Mouse (Mus musculus) limb, embryonic 14.5 days (tissue): ENCODE data around the gene Col5a1. TPM values are rescaled to one million over a fixed set of nuclear protein-coding genes. Genes with fewer than 3 reads are reported as not detected.
A peak's percentile ranks its signal among the peaks of the same experiment; 100 is the strongest.

ENCODE experiments used
- ATAC-seq: fragments of 200-750 bp; cut with Nextera tagmentation; 2 replicates; pipeline ENCODE4 v1.8.0; 2017; ENCODE audit warnings: low read depth, moderate number of reproducible peaks, moderate TSS enrichment; ENCODE audit not compliant: low FRiP score
- DNase-seq: peaks from one replicate; pipeline ENCODE4 v3.0.0-alpha.2; 2015; ENCODE audit warnings: low spot score
- H3K27ac ChIP-seq: fragments of 300-500 bp; sonication (generic); replicated peaks from 2 replicates; pipeline ENCODE4 v1.5.1; 2014; ENCODE audit warnings: low read depth, mild to moderate bottlenecking, low read length, moderate library complexity, mixed read lengths
- H3K27me3 ChIP-seq: fragments of 300-500 bp; sonication (generic); 2 replicates; pipeline ENCODE4 v1.6.1; 2014; ENCODE audit warnings: low read length, mixed read lengths; ENCODE audit not compliant: control insufficient read depth, insufficient read depth
- H3K36me3 ChIP-seq: fragments of 300-500 bp; sonication (generic); 2 replicates; pipeline ENCODE4 v1.6.1; 2014; ENCODE audit warnings: mild to moderate bottlenecking, low read length, moderate library complexity, mixed read lengths; ENCODE audit not compliant: control insufficient read depth, insufficient read depth
- H3K4me1 ChIP-seq: fragments of 300-500 bp; sonication (generic); 2 replicates; pipeline ENCODE4 v1.6.1; 2014; ENCODE audit warnings: antibody characterized with exemption, low read length, mixed read lengths; ENCODE audit not compliant: control insufficient read depth, insufficient read depth
- H3K4me2 ChIP-seq: fragments of 300-500 bp; sonication (generic); replicated peaks from 2 replicates; pipeline ENCODE4 v1.6.1; 2014; ENCODE audit warnings: low read depth, mild to moderate bottlenecking, low read length, moderate library complexity; ENCODE audit not compliant: severe bottlenecking
- H3K4me3 ChIP-seq: fragments of 300-500 bp; sonication (generic); replicated peaks from 2 replicates; pipeline ENCODE4 v1.5.1; 2014; ENCODE audit warnings: low read length
- H3K9ac ChIP-seq: fragments of 300-500 bp; sonication (generic); 2 replicates; pipeline ENCODE4 v1.6.1; 2014; ENCODE audit warnings: mild to moderate bottlenecking, low read depth, low read length, moderate library complexity; ENCODE audit not compliant: severe bottlenecking
- H3K9me3 ChIP-seq: fragments of 300-500 bp; sonication (generic); 2 replicates; pipeline ENCODE4 v1.6.1; 2016; ENCODE audit warnings: low read length; ENCODE audit not compliant: control insufficient read depth
- POLR2A ChIP-seq: fragments of 200-500 bp; IDR thresholded peaks from 2 replicates; pipeline ENCODE4 v1.8.0; 2012; ENCODE audit warnings: inconsistent platforms, mild to moderate bottlenecking, moderate library complexity, borderline replicate concordance; ENCODE audit not compliant: insufficient read depth, insufficient read length; ENCODE audit errors: extremely low read depth
- WGBS: fragments of 180-500 bp; shearing (Covaris S2); extraction: QIAGEN DNeasy Blood & Tissue Kit; methylation state at CpG from one replicate; pipeline ENCODE4 v1.1.7; 2014; 5-methylcytosine and 5-hydroxymethylcytosine counted together
- polyA plus RNA-seq, 2 experiments: library from polyadenylated mRNA; depleted of rRNA in 1 of 2; stranded (reverse) in 1 of 2; unstranded in 1 of 2; fragments of >200 nt; fragmentation: Nextera tagmentation in 1 of 2; extraction: Ambion mirVana in 1 of 2; gene quantifications; 2 replicates each; pipeline versions ENCODE4 v1.2.1 to v1.2.3; 2012 to 2014

The Col5a1 gene
- polyA plus RNA-seq, 2 experiments = 256 to 304 TPM

GRCm38 (mm10) chr2:27961190-27961589 lies 75.0 kb downstream of the Col5a1 start:
- Histone ChIP-seq H3K9ac (no peak overlapping the region), H3K27ac (no peak overlapping the region), H3K4me1 (no peaks in the 10 kb centered on the region), H3K36me3 (peaks cover 88% of the 10 kb centered on the region), H3K4me3 (no peak overlapping the region), H3K9me3 (no peaks in the 10 kb centered on the region), H3K27me3 (no peaks in the 10 kb centered on the region), H3K4me2 (no peak overlapping the region)
- no peak for DNase-seq
- 93% methylated on average over 2 of the region's 2 CpGs for WGBS
- TF ChIP-seq POLR2A = no peak
- ATAC-seq = no peak

- ATAC-seq (no peak), DNase-seq (no peak)
- Histone ChIP-seq H3K36me3 (peaks cover 91% of the 10 kb centered on the region), H3K27me3 (no peaks in the 10 kb centered on the region), H3K4me2 (no peak overlapping the region), H3K9me3 (no peaks in the 10 kb centered on the region), H3K4me3 (no peak overlapping the region), H3K4me1 (no peaks in the 10 kb centered on the region), H3K9ac (no peak overlapping the region), H3K27ac (no peak overlapping the region)
- 81% methylated on average over 3 of the region's 3 CpGs for WGBS
- no peak for TF ChIP-seq POLR2A
These were observed 76.2 kb downstream of the Col5a1 start for GRCm38 (mm10) chr2:27962406-27962805.

GRCm38 (mm10) chr2:27969158-27969557 lies 82.9 kb downstream of the Col5a1 start:
- H3K9me3 ChIP-seq = no peaks in the 10 kb centered on the region
- no peak overlapping the region for H3K4me3 ChIP-seq
- H3K4me2 ChIP-seq = no peak overlapping the region
- no peak overlapping the region for H3K9ac ChIP-seq
- DNase-seq = peak; percentile 27
- H3K27me3 ChIP-seq = no peaks in the 10 kb centered on the region
- peaks cover 96% of the 10 kb centered on the region for H3K36me3 ChIP-seq
- TF ChIP-seq POLR2A = no peak
- no peak overlapping the region for H3K27ac ChIP-seq
- H3K4me1 ChIP-seq = no peaks in the 10 kb centered on the region
- 20% methylated on average over 6 of the region's 6 CpGs for WGBS
- no peak for ATAC-seq

DNA sequence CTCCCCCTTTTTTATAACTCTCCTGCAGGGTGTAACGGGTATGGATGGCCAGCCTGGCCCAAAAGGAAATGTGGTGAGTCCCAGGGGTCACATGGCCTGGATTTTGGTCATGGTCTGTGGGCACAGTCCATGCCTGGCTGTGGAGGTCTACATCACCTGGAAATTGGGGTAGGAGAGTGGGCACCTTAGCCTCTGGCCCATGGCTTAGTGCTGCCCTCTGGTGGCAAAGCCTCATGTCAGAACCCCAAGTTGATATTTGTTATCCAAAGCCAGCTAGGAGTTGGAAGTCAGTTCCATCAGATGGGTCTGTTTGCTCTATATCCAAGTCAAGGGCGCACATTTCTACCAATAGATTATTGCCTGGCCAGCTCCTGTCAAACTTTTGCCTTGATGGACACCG lies 87.6 kb downstream of the Col5a1 start:
- peaks cover 91% of the 10 kb centered on the region for H3K36me3 ChIP-seq
- 36% methylated on average over 3 of the region's 3 CpGs for WGBS
- no peak for TF ChIP-seq POLR2A

DNA sequence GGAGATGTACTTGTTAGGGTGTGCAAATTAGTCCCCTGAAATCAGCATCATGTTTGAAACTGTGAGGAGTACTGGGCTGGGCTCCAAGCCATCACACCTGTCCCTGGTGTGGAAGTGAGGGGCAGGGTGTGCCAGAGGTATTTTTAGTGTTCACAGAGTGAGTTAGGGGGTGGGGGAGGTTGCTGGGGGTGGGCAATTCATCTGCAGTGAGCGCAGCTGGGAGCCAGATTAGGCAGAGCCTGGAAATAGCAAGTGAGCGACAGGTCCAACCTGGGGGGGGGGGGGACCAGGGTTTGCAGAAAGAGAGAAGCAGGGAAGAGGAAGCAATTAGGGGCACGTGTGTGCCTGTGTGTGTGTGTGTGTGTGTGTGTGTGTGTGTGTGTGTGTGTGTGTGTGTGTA lies 89.6 kb downstream of the Col5a1 start:
- Histone ChIP-seq H3K27ac (no peak overlapping the region), H3K27me3 (no peaks in the 10 kb centered on the region), H3K4me2 (no peak overlapping the region), H3K4me3 (no peak overlapping the region), H3K36me3 (peaks cover 89% of the 10 kb centered on the region), H3K9ac (no peak overlapping the region), H3K4me1 (no peaks in the 10 kb centered on the region), H3K9me3 (no peaks in the 10 kb centered on the region)
- ATAC-seq (no peak), DNase-seq (no peak)
- TF ChIP-seq POLR2A = no peak
- 18% methylated on average over 3 of the region's 3 CpGs for WGBS

More for the DNA sequence above, 87.6 kb downstream of the Col5a1 start:
- Histone ChIP-seq H3K27me3 (no peaks in the 10 kb centered on the region), H3K4me2 (no peak overlapping the region), H3K9ac (no peak overlapping the region), H3K4me3 (no peak overlapping the region), H3K27ac (no peak overlapping the region), H3K9me3 (no peaks in the 10 kb centered on the region), H3K4me1 (no peaks in the 10 kb centered on the region)
- peak; percentile 57 for DNase-seq
- no peak for ATAC-seq

DNA sequence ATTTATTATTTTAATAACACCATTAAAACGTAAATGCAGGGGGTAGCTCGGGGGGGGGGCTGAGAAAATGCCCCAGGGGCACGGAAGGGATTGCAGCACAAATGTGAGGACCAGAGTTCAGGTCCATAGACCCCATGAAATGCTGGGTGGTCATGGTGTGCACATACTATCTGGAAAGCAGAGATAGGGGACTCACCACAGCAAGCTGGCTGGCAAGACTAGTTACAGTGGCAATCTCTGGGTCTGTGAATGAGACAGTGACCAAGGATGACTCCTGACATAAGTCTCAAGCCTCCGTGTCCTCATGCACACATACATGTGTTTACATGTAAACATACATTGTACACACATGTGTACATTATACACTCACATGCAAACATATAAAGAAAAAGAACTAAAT lies 90.3 kb downstream of the Col5a1 start:
- H3K27ac ChIP-seq = no peak overlapping the region
- H3K4me2 ChIP-seq = no peak overlapping the region
- no peaks in the 10 kb centered on the region for H3K9me3 ChIP-seq
- WGBS = 75% methylated on average over 4 of the region's 4 CpGs
- no peak overlapping the region for H3K9ac ChIP-seq
- ATAC-seq = no peak
- no peak for DNase-seq
- H3K4me3 ChIP-seq = no peak overlapping the region
- no peaks in the 10 kb centered on the region for H3K4me1 ChIP-seq
- H3K36me3 ChIP-seq = peaks cover 89% of the 10 kb centered on the region
- TF ChIP-seq POLR2A = no peak
- no peaks in the 10 kb centered on the region for H3K27me3 ChIP-seq
